1 mouse cellular context compared by ENCODE assay signal in genomic region chr13:64248161-64248774, GRCm38 (mm10).
TF ChIP-seq lines count a peak whose summit lies in the region.

No protein-coding gene starts in this region.

TF ChIP-seq in MEL, 35 proteins besides CTCF, POLR2A, EP300 and RAD21 (continued from another document):
- TF ChIP-seq POLR2AphosphoS5 (IDR thresholded peaks at IDR 0.05; ENCODE audit: borderline replicate concordance, low read depth, low read length) (no peak), USF1 (IDR thresholded peaks at IDR 0.05; ENCODE audit: low read depth, low read length) (no peak), MYC (IDR thresholded peaks at IDR 0.05; ENCODE audit: low read depth, low read length) (no peak), MEF2A (IDR thresholded peaks at IDR 0.05; ENCODE audit: extremely low read depth, insufficient replicate concordance, low read depth, low read length, poor library complexity, severe bottlenecking) (no peak), ETS1 (IDR thresholded peaks at IDR 0.05; ENCODE audit: low read depth, low read length) (0 out of 2 replicates have a peak, but pooled peaks have one; percentile 15), MAFK (IDR thresholded peaks at IDR 0.05; ENCODE audit: borderline replicate concordance, low read depth, low read length) (no peak), E2F4 (IDR thresholded peaks at IDR 0.05; ENCODE audit: borderline replicate concordance, low read depth, low read length) (no peak), MAX (IDR thresholded peaks at IDR 0.05; ENCODE audit: low read length) (0 out of 2 replicates have a peak, but pooled peaks have one; percentile 29), TCF12 (IDR thresholded peaks at IDR 0.05; ENCODE audit: low read depth, low read length) (0 out of 2 replicates have a peak, but pooled peaks have one; percentile 3), MAZ (IDR thresholded peaks at IDR 0.05; ENCODE audit: low read depth, low read length) (no peak), JUND (IDR thresholded peaks at IDR 0.05; ENCODE audit: low read depth, low read length) (no peak), GABPA (IDR thresholded peaks at IDR 0.05; ENCODE audit: low read depth, low read length) (no peak), NELFE (IDR thresholded peaks at IDR 0.05; ENCODE audit: low read depth, low read length) (no peak), HCFC1 (IDR thresholded peaks at IDR 0.05; ENCODE audit: low read depth, low read length) (no peak), UBTF (IDR thresholded peaks at IDR 0.05; ENCODE audit: borderline replicate concordance, insufficient read depth, low read depth, low read length) (no peak), CHD2 (IDR thresholded peaks at IDR 0.05; ENCODE audit: low read length) (no peak), NRF1 (IDR thresholded peaks at IDR 0.05; ENCODE audit: insufficient read depth, low read depth, low read length, poor library complexity, severe bottlenecking) (no peak), ELF1 (IDR thresholded peaks at IDR 0.05; ENCODE audit: low read depth, low read length) (peak; percentile 90), TBP (IDR thresholded peaks at IDR 0.05; ENCODE audit: low read depth, low read length) (no peak), SMC3 (IDR thresholded peaks at IDR 0.05; ENCODE audit: low read depth, low read length) (no peak), ZC3H11A (IDR thresholded peaks at IDR 0.05; ENCODE audit: low read depth, low read length) (no peak), SIN3A (IDR thresholded peaks at IDR 0.05; ENCODE audit: low read length) (peak; percentile 93), POLR2AphosphoS2 (IDR thresholded peaks at IDR 0.05; ENCODE audit: low read length) (no peak), BHLHE40 (IDR thresholded peaks at IDR 0.05; ENCODE audit: borderline replicate concordance, low read depth, low read length) (no peak)
TF ChIP-seq in MEL: peak in this region for 8.
